Mouse (Mus musculus): ENCODE measurements around the gene Dusp3. TPM values are rescaled to one million over a fixed set of nuclear protein-coding genes. Genes with fewer than 3 reads are reported as not detected.

Dusp3 gene
- total and polyA plus RNA-seq, 3 experiments: 18.4 to 35.5 (median 29.8) TPM

DNA sequence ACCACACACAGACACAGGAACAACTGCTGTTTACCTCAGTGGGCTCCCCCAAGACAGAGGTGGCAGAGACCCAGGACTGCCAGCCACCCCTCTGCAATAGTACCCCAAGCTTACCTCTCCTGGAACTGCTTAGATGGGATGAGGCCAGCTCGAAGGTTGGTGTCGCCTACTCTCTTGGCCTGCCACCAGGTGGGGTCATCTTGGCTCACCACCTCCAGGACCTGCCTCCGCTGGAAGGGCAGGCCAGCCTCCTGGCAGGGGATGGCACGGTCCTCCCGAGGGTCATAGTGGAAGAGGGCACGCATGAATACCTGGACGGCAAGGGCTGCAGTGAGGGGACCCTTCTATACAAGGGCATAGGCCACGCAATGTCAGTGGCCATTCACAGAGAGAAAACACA, 26.4 kb upstream of the Dusp3 start:
- no peaks in the 10 kb centered on the region for H3K36me3 ChIP-seq (ENCODE audit: control insufficient read depth in 1 of 2, insufficient read depth in 2 of 2, low read length in 2 of 2)
- no peak overlapping the region for H3K4me3 ChIP-seq (ENCODE audit: control insufficient read depth in 1 of 2, insufficient read depth in 1 of 2, low read depth in 2 of 2, low read length in 2 of 2)
- no peaks in the 10 kb centered on the region for H3K9me3 ChIP-seq (replicated peaks; ENCODE audit: insufficient read depth, low read length)
- H3K79me2 ChIP-seq (ENCODE audit: control insufficient read depth, insufficient read depth, low read length, poor library complexity): no peaks in the 10 kb centered on the region
- no peaks in the 10 kb centered on the region for H3K27me3 ChIP-seq (ENCODE audit: control insufficient read depth in 1 of 2, insufficient read depth in 2 of 2, low read length in 2 of 2)
- TF ChIP-seq GATA1 (IDR thresholded peaks at IDR 0.05; ENCODE audit: low read depth, low read length) (no peak), ZMIZ1 (IDR thresholded peaks at IDR 0.05; ENCODE audit: low read depth, low read length) (no peak), POLR2AphosphoS5 (IDR thresholded peaks at IDR 0.05; ENCODE audit: borderline replicate concordance, low read depth, low read length) (no peak), SIN3A (IDR thresholded peaks at IDR 0.05; ENCODE audit: low read length) (no peak), GABPA (IDR thresholded peaks at IDR 0.05; ENCODE audit: low read depth, low read length) (no peak), KAT2A (conservative IDR thresholded peaks at IDR 0.05; ENCODE audit: low read depth, low read length) (no peak), SMC3 (IDR thresholded peaks at IDR 0.05; ENCODE audit: low read depth, low read length) (no peak), RCOR1 (IDR thresholded peaks at IDR 0.05; ENCODE audit: low read depth, low read length) (no peak)
- no peak overlapping the region for H3K27ac ChIP-seq (ENCODE audit: control insufficient read depth, low read depth, low read length)
- no peaks in the 10 kb centered on the region for H3K4me1 ChIP-seq (ENCODE audit: control insufficient read depth in 1 of 2, insufficient read depth in 2 of 2, low read length in 2 of 2)
- no peak overlapping the region for H3K9ac ChIP-seq (ENCODE audit: control insufficient read depth, low read depth, low read length, poor library complexity, severe bottlenecking)
- DNase-seq (ENCODE audit: low read depth, low spot score): no peak

DNA sequence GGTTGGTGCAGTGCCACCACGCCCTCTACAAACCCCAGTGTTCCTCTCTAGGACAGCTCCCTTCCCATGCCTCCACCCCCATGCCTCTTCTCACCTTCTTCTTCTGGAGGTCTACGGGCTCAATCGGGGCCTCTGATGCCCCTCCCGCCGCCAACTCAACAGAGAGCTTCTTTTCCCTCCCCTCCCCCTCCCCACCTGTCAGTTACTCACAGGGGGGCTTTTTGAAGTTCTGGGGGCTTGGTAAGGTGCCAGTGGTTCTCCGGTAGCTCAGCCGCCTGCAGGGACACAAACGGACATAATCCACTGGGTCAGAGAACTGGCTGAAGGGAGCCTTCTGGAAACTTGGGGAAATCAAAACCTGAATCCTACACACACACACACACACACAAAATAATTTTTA, 24.7 kb upstream of the Dusp3 start:
- DNase-seq (ENCODE audit: low read depth, low spot score): no peak
- no peaks in the 10 kb centered on the region for H3K27me3 ChIP-seq (ENCODE audit: control insufficient read depth in 1 of 2, insufficient read depth in 2 of 2, low read length in 2 of 2)
- H3K9ac ChIP-seq (ENCODE audit: control insufficient read depth, low read depth, low read length, poor library complexity, severe bottlenecking): no peak overlapping the region
- H3K79me2 ChIP-seq (ENCODE audit: control insufficient read depth, insufficient read depth, low read length, poor library complexity): no peaks in the 10 kb centered on the region
- no peak overlapping the region for H3K4me3 ChIP-seq (ENCODE audit: control insufficient read depth in 1 of 2, insufficient read depth in 1 of 2, low read depth in 2 of 2, low read length in 2 of 2)
- no peaks in the 10 kb centered on the region for H3K9me3 ChIP-seq (replicated peaks; ENCODE audit: insufficient read depth, low read length)
- H3K4me1 ChIP-seq (ENCODE audit: control insufficient read depth in 1 of 2, insufficient read depth in 2 of 2, low read length in 2 of 2): no peaks in the 10 kb centered on the region
- H3K36me3 ChIP-seq (ENCODE audit: control insufficient read depth in 1 of 2, insufficient read depth in 2 of 2, low read length in 2 of 2): no peaks in the 10 kb centered on the region
- no peak for TF ChIP-seq BHLHE40 (IDR thresholded peaks at IDR 0.05; ENCODE audit: borderline replicate concordance, low read depth, low read length)
- no peak for TF ChIP-seq EP300 (IDR thresholded peaks at IDR 0.05; ENCODE audit: low read depth in 1 of 2, low read length in 2 of 2)
- TF ChIP-seq RAD21 (IDR thresholded peaks at IDR 0.05; ENCODE audit: low read depth, low read length): no peak
- TF ChIP-seq POLR2AphosphoS2 (IDR thresholded peaks at IDR 0.05; ENCODE audit: low read length): no peak
- TF ChIP-seq MAFK (IDR thresholded peaks at IDR 0.05; ENCODE audit: borderline replicate concordance, low read depth, low read length): no peak
- no peak for TF ChIP-seq HCFC1 (IDR thresholded peaks at IDR 0.05; ENCODE audit: low read depth, low read length)
- no peak for TF ChIP-seq MYB (IDR thresholded peaks at IDR 0.05; ENCODE audit: low read depth, low read length)
- TF ChIP-seq UBTF (IDR thresholded peaks at IDR 0.05; ENCODE audit: borderline replicate concordance, insufficient read depth, low read depth, low read length): no peak
- TF ChIP-seq MYC (IDR thresholded peaks at IDR 0.05; ENCODE audit: low read depth, low read length): no peak
- TF ChIP-seq ZC3H11A (IDR thresholded peaks at IDR 0.05; ENCODE audit: low read depth, low read length): no peak
- TF ChIP-seq ELF1 (IDR thresholded peaks at IDR 0.05; ENCODE audit: low read depth, low read length): no peak
- TF ChIP-seq ETS1 (IDR thresholded peaks at IDR 0.05; ENCODE audit: low read depth, low read length): no peak
- TF ChIP-seq GABPA (IDR thresholded peaks at IDR 0.05; ENCODE audit: low read depth, low read length): no peak
- TF ChIP-seq POLR2AphosphoS5 (IDR thresholded peaks at IDR 0.05; ENCODE audit: borderline replicate concordance, low read depth, low read length): no peak
- TF ChIP-seq NELFE (IDR thresholded peaks at IDR 0.05; ENCODE audit: low read depth, low read length): no peak
- no peak for TF ChIP-seq CHD1 (IDR thresholded peaks at IDR 0.05; ENCODE audit: low read depth, low read length)
- TF ChIP-seq USF2 (IDR thresholded peaks at IDR 0.05; ENCODE audit: borderline replicate concordance in 1 of 2, insufficient read depth in 1 of 2, low read depth in 1 of 2, low read length in 2 of 2): no peak
- H3K27ac ChIP-seq (ENCODE audit: control insufficient read depth, low read depth, low read length): no peak overlapping the region

All from MEL (cell line).